Mouse (Mus musculus): ENCODE results near the gene Pkdrej. TPM values are rescaled to one million over a fixed set of nuclear protein-coding genes. Genes with fewer than 3 reads are reported as not detected.
A peak's percentile ranks its signal among the peaks of the same experiment; 100 is the strongest.

The Pkdrej gene
- polyA plus RNA-seq, 1 experiment = 0.63 TPM

DNA sequence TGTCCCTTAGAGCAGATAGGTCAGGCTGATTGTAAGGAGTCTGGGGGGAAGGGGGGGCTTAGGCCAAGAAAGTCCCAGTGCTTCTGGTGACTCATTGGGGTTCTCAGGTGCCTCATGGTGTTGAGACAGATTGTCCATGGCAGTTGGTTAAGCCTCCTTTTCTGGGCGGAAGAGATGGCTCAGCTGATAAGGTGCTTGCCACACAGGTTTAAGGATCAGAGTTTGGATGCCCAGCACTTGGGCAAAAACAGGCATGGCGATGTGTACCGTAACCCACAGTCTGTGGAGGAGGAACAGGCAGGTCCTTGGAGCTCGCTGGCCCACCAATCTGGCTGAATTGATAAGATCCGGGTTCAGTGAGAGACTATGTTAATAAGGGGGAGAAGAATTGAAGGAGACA lies 15.4 kb upstream of the Pkdrej start:
- no peak for TF ChIP-seq CTCF (IDR thresholded peaks at IDR 0.05; ENCODE audit: extremely low read depth, insufficient read depth, low read length)
- no peak for TF ChIP-seq POLR2A (IDR thresholded peaks at IDR 0.05; ENCODE audit: extremely low read depth, insufficient read depth, low read length)
- peaks cover 3% of the 10 kb centered on the region for H3K4me1 ChIP-seq (ENCODE audit: control insufficient read depth, insufficient read depth, low read length)
- no peak overlapping the region for H3K27ac ChIP-seq (ENCODE audit: insufficient read depth, low read length)
- H3K4me3 ChIP-seq (ENCODE audit: insufficient read depth, low read length) = no peak overlapping the region

DNA sequence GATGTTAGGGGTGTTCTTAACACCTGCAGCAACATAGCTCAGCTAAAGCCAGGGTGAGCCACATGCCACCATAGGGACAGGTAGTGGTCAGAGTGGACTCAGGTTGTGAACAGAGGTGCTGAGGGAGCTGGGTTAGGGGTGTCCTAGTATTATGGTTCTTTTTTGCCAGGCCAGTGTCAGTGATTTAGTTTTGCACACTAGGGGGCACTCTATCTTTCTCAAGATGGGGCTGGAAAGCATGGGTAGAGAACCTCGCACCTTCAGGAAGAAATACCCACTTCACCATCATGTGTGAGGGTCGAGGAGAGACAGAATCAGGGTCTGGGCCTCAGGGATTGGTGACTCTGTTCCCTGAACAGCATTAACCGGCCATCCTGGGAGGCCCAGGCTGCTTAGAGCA lies 13.8 kb upstream of the Pkdrej start:
- Histone ChIP-seq H3K27ac (ENCODE audit: insufficient read depth, low read length) (no peak overlapping the region), H3K4me1 (ENCODE audit: control insufficient read depth, insufficient read depth, low read length) (peaks cover 3% of the 10 kb centered on the region), H3K4me3 (ENCODE audit: insufficient read depth, low read length) (no peak overlapping the region)
- peak; percentile 23 for TF ChIP-seq CTCF (IDR thresholded peaks at IDR 0.05; ENCODE audit: extremely low read depth, insufficient read depth, low read length)
- TF ChIP-seq POLR2A (IDR thresholded peaks at IDR 0.05; ENCODE audit: extremely low read depth, insufficient read depth, low read length) = no peak

DNA sequence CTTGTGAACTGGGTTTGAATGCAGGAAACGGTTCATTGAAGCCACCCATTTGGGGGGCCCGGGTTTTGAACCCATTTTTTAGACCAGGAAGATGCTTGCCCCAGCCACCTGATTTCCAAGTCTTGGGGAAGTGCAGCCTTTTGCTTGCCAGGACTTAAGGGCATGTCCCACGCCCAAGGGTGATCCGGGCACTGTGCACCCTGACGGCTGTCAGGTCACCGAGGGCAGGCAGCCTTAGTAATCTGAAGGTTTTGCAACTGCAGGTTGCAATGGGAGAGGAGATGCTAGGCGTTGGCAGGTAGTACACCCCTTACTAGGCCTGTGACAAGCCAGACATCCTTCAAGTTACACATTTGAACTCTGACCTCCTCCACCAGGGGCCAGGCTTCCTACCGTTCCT lies 11.1 kb upstream of the Pkdrej start:
- Histone ChIP-seq H3K27ac (ENCODE audit: insufficient read depth, low read length) (no peak overlapping the region), H3K4me1 (ENCODE audit: control insufficient read depth, insufficient read depth, low read length) (peaks cover 3% of the 10 kb centered on the region), H3K4me3 (ENCODE audit: insufficient read depth, low read length) (peak overlapping the region; percentile 68)
- TF ChIP-seq POLR2A (IDR thresholded peaks at IDR 0.05; ENCODE audit: extremely low read depth, insufficient read depth, low read length) (no peak), CTCF (IDR thresholded peaks at IDR 0.05; ENCODE audit: extremely low read depth, insufficient read depth, low read length) (no peak)

DNA sequence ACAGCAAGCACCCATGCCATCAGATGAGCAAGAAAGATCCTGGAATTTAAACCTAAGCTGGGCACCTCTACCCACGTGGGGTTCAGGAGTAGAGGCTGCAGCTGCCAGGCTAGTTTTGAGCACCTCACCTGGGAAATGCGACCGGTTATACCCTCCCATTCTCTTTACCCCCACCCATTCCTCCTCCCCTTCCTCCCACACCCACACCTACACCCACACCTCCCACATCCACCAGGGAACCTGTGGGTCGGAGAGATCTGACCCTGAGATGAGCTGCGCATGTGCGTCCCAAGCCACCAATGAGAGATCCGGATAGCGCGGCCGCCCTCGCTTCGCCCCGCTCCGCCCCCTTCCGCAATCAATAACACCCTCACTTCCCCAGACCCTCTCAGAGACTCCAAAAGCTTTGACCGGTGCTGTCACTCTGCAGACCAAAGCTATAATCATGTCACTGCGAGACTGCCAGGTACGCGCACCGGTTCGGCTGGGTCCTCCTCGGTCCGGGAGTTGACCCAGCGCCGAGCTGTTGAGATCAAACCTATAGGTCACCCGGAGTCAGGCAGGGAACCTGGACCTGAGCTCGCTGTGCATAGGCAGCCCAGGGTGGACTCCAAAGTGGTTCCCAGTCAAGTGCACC lies 10.5 kb upstream of the Pkdrej start, which contains the start of gene Ttc38:
Ttc38 (plus strand) TSS at position 353 of the 637 bp plus-strand sequence.
- peak within 1 kb of the TSS; percentile 68 for H3K4me3 ChIP-seq (ENCODE audit: insufficient read depth, low read length)
- H3K4me1 ChIP-seq (ENCODE audit: control insufficient read depth, insufficient read depth, low read length) = peaks cover 3% of the 10 kb centered on the region
- TF ChIP-seq POLR2A (IDR thresholded peaks at IDR 0.05; ENCODE audit: extremely low read depth, insufficient read depth, low read length) (peak; percentile 83), CTCF (IDR thresholded peaks at IDR 0.05; ENCODE audit: extremely low read depth, insufficient read depth, low read length) (no peak)
- 0 out of 2 replicates have a peak within 1 kb of the TSS, but pooled peaks have one; percentile 30 for H3K27ac ChIP-seq (ENCODE audit: insufficient read depth, low read length)

DNA sequence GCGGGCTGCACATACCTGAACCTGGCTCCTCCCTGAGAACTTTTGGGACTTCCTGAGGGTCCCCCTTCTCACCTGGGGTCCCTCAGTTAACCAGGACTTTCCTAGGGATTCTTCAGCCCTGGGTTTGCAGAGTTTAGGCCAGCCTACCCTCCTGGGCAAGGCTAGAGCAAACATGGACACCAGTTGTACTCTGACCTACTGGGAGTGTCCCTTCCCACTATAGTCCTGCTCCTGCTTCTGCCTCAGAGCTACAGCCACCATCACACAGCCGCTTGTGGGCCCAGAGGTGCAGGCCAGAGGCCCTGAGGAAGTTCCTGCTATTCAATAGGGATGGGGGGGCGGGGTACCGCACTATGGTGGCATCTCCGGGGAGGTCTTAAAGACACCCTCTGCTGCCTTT lies 7.9 kb upstream of the Pkdrej start:
- Histone ChIP-seq H3K4me1 (ENCODE audit: control insufficient read depth, insufficient read depth, low read length) (peaks cover 3% of the 10 kb centered on the region), H3K27ac (ENCODE audit: insufficient read depth, low read length) (no peak overlapping the region), H3K4me3 (ENCODE audit: insufficient read depth, low read length) (no peak overlapping the region)
- no peak for TF ChIP-seq POLR2A (IDR thresholded peaks at IDR 0.05; ENCODE audit: extremely low read depth, insufficient read depth, low read length)
- TF ChIP-seq CTCF (IDR thresholded peaks at IDR 0.05; ENCODE audit: extremely low read depth, insufficient read depth, low read length) = no peak

DNA sequence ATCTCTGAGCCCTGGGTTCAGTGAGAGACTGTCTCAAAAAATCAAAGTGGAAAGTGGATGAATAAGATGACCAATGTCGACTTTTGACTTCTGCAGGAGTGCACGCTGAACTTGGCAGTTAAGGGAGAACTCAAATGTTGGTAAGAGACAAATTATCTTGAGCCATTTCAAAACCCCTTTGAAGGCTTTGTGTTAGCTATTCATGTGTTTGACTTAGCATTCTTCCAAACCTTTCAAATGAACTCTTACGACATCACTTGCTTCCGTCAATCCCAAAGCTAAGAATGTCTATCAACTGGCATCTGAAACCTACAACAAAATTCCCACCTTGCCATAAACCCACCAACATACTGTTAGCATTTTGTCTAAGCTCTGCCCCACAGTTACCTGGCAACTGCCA lies 6.5 kb upstream of the Pkdrej start:
- peaks cover 3% of the 10 kb centered on the region for H3K4me1 ChIP-seq (ENCODE audit: control insufficient read depth, insufficient read depth, low read length)
- TF ChIP-seq CTCF (IDR thresholded peaks at IDR 0.05; ENCODE audit: extremely low read depth, insufficient read depth, low read length) = no peak
- TF ChIP-seq POLR2A (IDR thresholded peaks at IDR 0.05; ENCODE audit: extremely low read depth, insufficient read depth, low read length) = no peak
- no peak overlapping the region for H3K27ac ChIP-seq (ENCODE audit: insufficient read depth, low read length)
- H3K4me3 ChIP-seq (ENCODE audit: insufficient read depth, low read length) = no peak overlapping the region

DNA sequence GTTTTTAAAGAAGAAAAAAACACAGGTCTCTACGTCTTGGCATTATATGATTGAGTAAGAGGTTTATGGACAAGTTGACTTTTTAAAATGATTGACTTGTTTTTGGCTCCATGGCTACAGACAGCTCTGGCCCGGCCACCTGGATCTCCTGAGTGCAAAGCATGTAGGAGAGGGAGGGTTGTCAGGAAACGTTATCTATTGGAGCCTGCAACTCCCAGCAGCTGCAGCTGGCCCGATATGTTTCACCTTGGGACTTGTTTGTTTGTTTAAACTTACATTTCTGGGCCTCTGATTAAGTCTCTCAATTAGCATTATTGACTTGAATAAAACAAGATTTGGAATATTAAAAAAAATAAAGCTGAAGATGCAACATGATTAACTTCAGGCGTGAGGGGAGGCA lies 5.1 kb upstream of the Pkdrej start:
- H3K4me3 ChIP-seq (ENCODE audit: insufficient read depth, low read length) = no peak overlapping the region
- TF ChIP-seq POLR2A (IDR thresholded peaks at IDR 0.05; ENCODE audit: extremely low read depth, insufficient read depth, low read length) (no peak), CTCF (IDR thresholded peaks at IDR 0.05; ENCODE audit: extremely low read depth, insufficient read depth, low read length) (no peak)
- H3K4me1 ChIP-seq (ENCODE audit: control insufficient read depth, insufficient read depth, low read length) = no peaks in the 10 kb centered on the region
- no peak overlapping the region for H3K27ac ChIP-seq (ENCODE audit: insufficient read depth, low read length)

DNA sequence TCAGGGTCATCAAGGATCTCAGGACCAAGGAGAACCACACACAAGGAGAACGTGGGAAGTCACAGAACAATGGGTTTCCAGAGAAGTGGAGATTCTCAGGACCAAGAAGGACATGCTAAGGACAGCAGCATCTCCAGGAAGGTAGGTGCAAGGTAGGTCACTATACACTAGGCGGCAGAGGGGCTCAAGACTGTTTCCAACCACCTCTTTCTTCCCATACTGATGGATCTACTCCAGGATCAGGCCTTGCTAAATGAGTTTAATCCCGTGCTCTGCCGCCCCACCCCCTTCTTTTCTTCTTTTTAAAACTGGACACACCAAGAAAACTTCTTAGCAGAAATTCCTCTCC lies 451 bp upstream of the Pkdrej start:
- TF ChIP-seq CTCF (IDR thresholded peaks at IDR 0.05; ENCODE audit: extremely low read depth, insufficient read depth, low read length) (no peak), POLR2A (IDR thresholded peaks at IDR 0.05; ENCODE audit: extremely low read depth, insufficient read depth, low read length) (no peak)
- Histone ChIP-seq H3K27ac (ENCODE audit: insufficient read depth, low read length) (no peak overlapping the region), H3K4me3 (ENCODE audit: insufficient read depth, low read length) (peak overlapping the region; percentile 36), H3K4me1 (ENCODE audit: control insufficient read depth, insufficient read depth, low read length) (0 out of 2 replicates have a peak, but pooled peaks cover 1% of the 10 kb centered on the region)

DNA sequence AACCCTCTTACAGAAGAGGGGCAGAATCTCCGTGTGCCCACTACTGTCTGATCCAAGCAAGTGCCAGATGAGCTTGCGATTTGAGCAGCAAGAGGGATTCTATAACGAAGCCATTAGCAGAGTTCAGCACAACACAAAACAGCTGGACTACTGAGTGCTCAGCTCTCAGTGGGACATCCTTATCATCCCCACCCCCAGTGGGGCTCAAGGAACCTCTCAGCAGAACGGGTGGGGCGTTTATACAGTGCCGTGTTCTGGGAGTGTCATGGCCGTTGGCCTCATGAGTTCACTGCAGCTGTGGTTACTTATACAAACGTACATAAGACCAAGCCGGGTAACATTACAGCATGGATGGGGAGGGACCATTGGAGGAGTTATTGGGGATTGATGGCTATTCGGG lies 8.1 kb downstream of the Pkdrej start:
- TF ChIP-seq CTCF (IDR thresholded peaks at IDR 0.05; ENCODE audit: extremely low read depth, insufficient read depth, low read length) = no peak
- TF ChIP-seq POLR2A (IDR thresholded peaks at IDR 0.05; ENCODE audit: extremely low read depth, insufficient read depth, low read length) = no peak
- H3K27ac ChIP-seq (ENCODE audit: insufficient read depth, low read length) = no peak overlapping the region
- peaks cover 4% of the 10 kb centered on the region; the same call in 1 of the 2 replicates for H3K4me1 ChIP-seq (ENCODE audit: control insufficient read depth, insufficient read depth, low read length)
- no peak overlapping the region for H3K4me3 ChIP-seq (ENCODE audit: insufficient read depth, low read length)

DNA sequence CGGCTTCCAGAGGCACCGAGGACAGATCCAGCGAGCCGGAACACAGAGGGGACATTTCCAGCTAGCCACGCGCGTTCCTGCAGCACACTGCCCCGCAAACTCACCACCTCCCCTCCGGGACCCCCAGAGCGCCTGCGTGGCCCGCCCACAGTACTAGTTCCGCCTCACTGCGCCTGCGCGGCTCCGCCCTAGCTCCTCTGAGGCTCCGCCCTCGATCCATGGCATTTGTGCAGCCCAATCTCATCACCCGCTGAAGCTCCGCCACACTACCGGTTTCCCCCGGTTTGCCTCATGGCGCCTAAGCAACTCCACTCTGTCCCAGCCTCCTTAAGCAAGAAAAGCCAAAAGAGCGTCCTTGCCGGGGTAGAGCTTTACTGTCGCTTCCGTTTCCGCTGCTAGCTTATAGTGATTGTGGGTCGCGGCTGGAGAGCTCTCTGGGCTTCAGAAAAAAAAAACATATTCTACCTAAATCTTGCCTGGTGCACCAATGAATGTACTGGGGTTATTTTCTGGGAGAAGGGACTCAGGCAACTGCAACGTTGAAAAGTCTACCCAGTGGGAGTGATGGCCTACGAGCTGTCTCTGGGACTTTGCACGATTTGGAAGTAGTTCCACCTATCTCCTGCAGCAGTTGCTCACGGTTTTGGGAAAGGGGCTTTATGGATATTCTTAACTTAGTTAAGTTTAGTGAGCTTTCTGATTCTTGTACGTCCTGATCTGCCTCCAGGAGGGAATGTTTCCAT lies 9.8 kb downstream of the Pkdrej start, which contains the start of gene Cdpf1:
Cdpf1 (minus strand) TSS at position 163 of the 743 bp plus-strand sequence.
- no peak for TF ChIP-seq CTCF (IDR thresholded peaks at IDR 0.05; ENCODE audit: extremely low read depth, insufficient read depth, low read length)
- peak; percentile 97 for TF ChIP-seq POLR2A (IDR thresholded peaks at IDR 0.05; ENCODE audit: extremely low read depth, insufficient read depth, low read length)
- Histone ChIP-seq H3K4me1 (ENCODE audit: control insufficient read depth, insufficient read depth, low read length) (peaks cover 4% of the 10 kb centered on the region; the same call in 1 of the 2 replicates), H3K4me3 (ENCODE audit: insufficient read depth, low read length) (peak within 1 kb of the TSS; percentile 54), H3K27ac (ENCODE audit: insufficient read depth, low read length) (peak within 1 kb of the TSS; percentile 36)
